Mouse (Mus musculus) erythroblast, embryonic 14.5 days (primary cell): Measurements from ENCODE around the gene Impg1. TPM values are rescaled to one million over a fixed set of nuclear protein-coding genes. Genes with fewer than 3 reads are reported as not detected.

Source experiments
- H3K27me3 ChIP-seq: 2 replicates; pipeline ENCODE4 v1.6.1; 2012; ENCODE audit warnings: inconsistent platforms; ENCODE audit not compliant: control insufficient read depth
- H3K36me3 ChIP-seq: 2 replicates; pipeline ENCODE4 v1.6.1; 2012; ENCODE audit warnings: mild to moderate bottlenecking, inconsistent platforms; ENCODE audit not compliant: control insufficient read depth
- H3K4me1 ChIP-seq: 2 replicates; pipeline ENCODE4 v1.6.1; 2012; ENCODE audit warnings: inconsistent platforms; ENCODE audit not compliant: control insufficient read depth
- H3K4me3 ChIP-seq: replicated peaks from 2 replicates; pipeline ENCODE3; 2012; ENCODE audit warnings: moderate library complexity, mild to moderate bottlenecking, inconsistent platforms
- H3K9me3 ChIP-seq: 2 replicates; pipeline ENCODE4 v1.6.1; 2012; ENCODE audit warnings: low read length, inconsistent platforms, mixed read lengths; ENCODE audit not compliant: control insufficient read depth
- GATA1 ChIP-seq: IDR thresholded peaks from 2 replicates; pipeline ENCODE4 v1.6.1; 2012; ENCODE audit warnings: low read length, inconsistent platforms, mixed read lengths
- TAL1 ChIP-seq: IDR thresholded peaks from 3 replicates; pipeline ENCODE4 v1.6.1; 2012; ENCODE audit warnings: low read length, inconsistent platforms, mixed read lengths
- polyA plus RNA-seq: library from polyadenylated mRNA; stranded (reverse); fragments of >175 nt; gene quantifications from 2 replicates; pipeline ENCODE4 v1.2.3, GENCODE M21; 2012

Impg1 gene
- polyA plus RNA-seq, 1 experiment: not detected

GRCm38 (mm10) chr9:80306390-80306789 is 158.9 kb downstream of the Impg1 start:
- Histone ChIP-seq H3K9me3 (no peaks in the 10 kb centered on the region), H3K4me1 (no peaks in the 10 kb centered on the region), H3K27me3 (no peaks in the 10 kb centered on the region), H3K36me3 (no peaks in the 10 kb centered on the region), H3K4me3 (no peak overlapping the region)
- TF ChIP-seq GATA1 (no peak), TAL1 (no peak)

- H3K27me3 ChIP-seq: no peaks in the 10 kb centered on the region
- no peak overlapping the region for H3K4me3 ChIP-seq
- TF ChIP-seq GATA1: no peak
- no peak for TF ChIP-seq TAL1
- no peaks in the 10 kb centered on the region for H3K36me3 ChIP-seq
- no peaks in the 10 kb centered on the region for H3K4me1 ChIP-seq
- H3K9me3 ChIP-seq: no peaks in the 10 kb centered on the region
These were observed 161.8 kb downstream of the Impg1 start for GRCm38 (mm10) chr9:80303518-80303917.

GRCm38 (mm10) chr9:80299031-80299430 is 166.2 kb downstream of the Impg1 start:
- no peaks in the 10 kb centered on the region for H3K4me1 ChIP-seq
- no peak overlapping the region for H3K4me3 ChIP-seq
- no peaks in the 10 kb centered on the region for H3K36me3 ChIP-seq
- no peaks in the 10 kb centered on the region for H3K27me3 ChIP-seq
- no peaks in the 10 kb centered on the region for H3K9me3 ChIP-seq
- TF ChIP-seq TAL1 (no peak), GATA1 (no peak)

- H3K27me3 ChIP-seq: no peaks in the 10 kb centered on the region
- H3K9me3 ChIP-seq: no peaks in the 10 kb centered on the region
- H3K4me1 ChIP-seq: no peaks in the 10 kb centered on the region
- H3K4me3 ChIP-seq: no peak overlapping the region
- TF ChIP-seq GATA1 (no peak), TAL1 (no peak)
- no peaks in the 10 kb centered on the region for H3K36me3 ChIP-seq
These were observed 169.2 kb downstream of the Impg1 start for GRCm38 (mm10) chr9:80296086-80296485.

- H3K27me3 ChIP-seq: no peaks in the 10 kb centered on the region
- TF ChIP-seq GATA1 (no peak), TAL1 (no peak)
- H3K4me3 ChIP-seq: no peak overlapping the region
- H3K36me3 ChIP-seq: no peaks in the 10 kb centered on the region
- H3K4me1 ChIP-seq: no peaks in the 10 kb centered on the region
- H3K9me3 ChIP-seq: no peaks in the 10 kb centered on the region
These were observed 172.2 kb downstream of the Impg1 start for GRCm38 (mm10) chr9:80293056-80293584.

GRCm38 (mm10) chr9:80286845-80287244 is 178.4 kb downstream of the Impg1 start:
- H3K4me1 ChIP-seq: no peaks in the 10 kb centered on the region
- TF ChIP-seq TAL1 (no peak), GATA1 (no peak)
- H3K4me3 ChIP-seq: no peak overlapping the region
- no peaks in the 10 kb centered on the region for H3K27me3 ChIP-seq
- H3K9me3 ChIP-seq: no peaks in the 10 kb centered on the region
- no peaks in the 10 kb centered on the region for H3K36me3 ChIP-seq

- H3K4me3 ChIP-seq: no peak overlapping the region
- no peaks in the 10 kb centered on the region for H3K27me3 ChIP-seq
- no peaks in the 10 kb centered on the region for H3K9me3 ChIP-seq
- TF ChIP-seq TAL1 (no peak), GATA1 (no peak)
- H3K4me1 ChIP-seq: no peaks in the 10 kb centered on the region
- no peaks in the 10 kb centered on the region for H3K36me3 ChIP-seq
These were observed 180.6 kb downstream of the Impg1 start for GRCm38 (mm10) chr9:80284539-80285174.

- no peaks in the 10 kb centered on the region for H3K36me3 ChIP-seq
- H3K9me3 ChIP-seq: no peaks in the 10 kb centered on the region
- H3K4me1 ChIP-seq: no peaks in the 10 kb centered on the region; the same call in 1 of the 2 replicates
- no peak for TF ChIP-seq GATA1
- no peak for TF ChIP-seq TAL1
- H3K27me3 ChIP-seq: no peaks in the 10 kb centered on the region
- no peak overlapping the region for H3K4me3 ChIP-seq
These were observed 182.9 kb downstream of the Impg1 start for GRCm38 (mm10) chr9:80282426-80282825.

- H3K4me1 ChIP-seq: no peaks in the 10 kb centered on the region; the same call in 1 of the 2 replicates
- H3K4me3 ChIP-seq: no peak overlapping the region
- H3K27me3 ChIP-seq: no peaks in the 10 kb centered on the region
- TF ChIP-seq GATA1: no peak
- no peak for TF ChIP-seq TAL1
- no peaks in the 10 kb centered on the region; the same call in 1 of the 2 replicates for H3K36me3 ChIP-seq
- H3K9me3 ChIP-seq: no peaks in the 10 kb centered on the region
These were observed 184.6 kb downstream of the Impg1 start for GRCm38 (mm10) chr9:80280724-80281123.
